Mouse (Mus musculus) MEL (cell line): ENCODE measurements around the gene Cmya5. TPM values are rescaled to one million over a fixed set of nuclear protein-coding genes. Genes with fewer than 3 reads are reported as not detected.

ENCODE experiments used
- DNase-seq: peaks from one replicate; pipeline ENCODE4 v3.0.0; 2011; ENCODE audit warnings: low read depth, low spot score
- H3K27ac ChIP-seq: 2 replicates; pipeline ENCODE4 v1.5.1; 2012; ENCODE audit warnings: low read depth, mild to moderate bottlenecking, control low read depth, low read length, moderate library complexity; ENCODE audit not compliant: control insufficient read depth
- H3K27me3 ChIP-seq, 2 experiments: fragments of 150-350 bp in 1 of 2; sonication (generic) in 1 of 2; 2 replicates each; pipeline ENCODE4 v1.6.1; 2012; ENCODE audit warnings: low read length in 2 of 2, mild to moderate bottlenecking in 2 of 2, improper control_type of control experiment in 1 of 2, moderate library complexity in 1 of 2; ENCODE audit not compliant: insufficient read depth in 2 of 2, control insufficient read depth in 1 of 2
- H3K36me3 ChIP-seq, 2 experiments: 2 replicates each; pipeline ENCODE4 v1.6.1; 2012 to 2014; ENCODE audit warnings: low read length in 2 of 2, improper control_type of control experiment in 1 of 2, inconsistent platforms in 1 of 2, mild to moderate bottlenecking in 1 of 2; ENCODE audit not compliant: insufficient read depth in 2 of 2, control insufficient read depth in 1 of 2
- H3K4me1 ChIP-seq, 2 experiments: fragments of 150-350 bp in 1 of 2; sonication (generic) in 1 of 2; 2 replicates each; pipeline ENCODE4 v1.6.1; 2012; ENCODE audit warnings: low read length in 2 of 2, improper control_type of control experiment in 1 of 2, mild to moderate bottlenecking in 1 of 2; ENCODE audit not compliant: insufficient read depth in 2 of 2, control insufficient read depth in 1 of 2
- H3K4me3 ChIP-seq, 2 experiments: fragments of 150-350 bp in 1 of 2; sonication (generic) in 1 of 2; 2 replicates each; pipeline ENCODE4 v1.5.1; 2012; ENCODE audit warnings: low read depth in 2 of 2, low read length in 2 of 2, mild to moderate bottlenecking in 2 of 2, moderate library complexity in 2 of 2, control low read depth in 1 of 2, improper control_type of control experiment in 1 of 2; ENCODE audit not compliant: control insufficient read depth in 1 of 2, insufficient read depth in 1 of 2
- H3K79me2 ChIP-seq: 2 replicates; pipeline ENCODE4 v1.6.1; 2012; ENCODE audit warnings: mild to moderate bottlenecking, low read length, moderate library complexity; ENCODE audit not compliant: control insufficient read depth, poor library complexity, insufficient read depth
- H3K9ac ChIP-seq: 2 replicates; pipeline ENCODE4 v1.6.1; 2012; ENCODE audit warnings: low read depth, mild to moderate bottlenecking, control low read depth, low read length, moderate library complexity; ENCODE audit not compliant: control insufficient read depth, poor library complexity, severe bottlenecking
- H3K9me3 ChIP-seq: fragments of 150-350 bp; sonication (generic); replicated peaks from 2 replicates; pipeline ENCODE4 v1.6.1; 2012; ENCODE audit warnings: mild to moderate bottlenecking, low read length, improper control_type of control experiment, moderate library complexity; ENCODE audit not compliant: insufficient read depth
- CHD1 ChIP-seq: IDR thresholded peaks from 2 replicates; pipeline ENCODE4 v1.6.1; 2012; ENCODE audit warnings: low read depth, mild to moderate bottlenecking, inconsistent platforms, low read length, improper control_type of control experiment
- CHD2 ChIP-seq: IDR thresholded peaks from 2 replicates; pipeline ENCODE4 v1.6.1; 2011; ENCODE audit warnings: low read length, improper control_type of control experiment
- CTCF ChIP-seq, 3 experiments: IDR thresholded peaks in 2 of 3; conservative IDR thresholded peaks in 1 of 3; 2 replicates each; pipeline ENCODE4 v1.5.1; 2011 to 2012; ENCODE audit warnings: low read length in 3 of 3, low read depth in 2 of 3, mild to moderate bottlenecking in 2 of 3, improper control_type of control experiment in 1 of 3, inconsistent platforms in 1 of 3, mixed read lengths in 1 of 3, moderate library complexity in 1 of 3; ENCODE audit not compliant: control insufficient read depth in 1 of 3, insufficient read depth in 1 of 3, poor library complexity in 1 of 3, severe bottlenecking in 1 of 3
- E2F4 ChIP-seq: IDR thresholded peaks from 2 replicates; pipeline ENCODE4 v1.6.1; 2011; ENCODE audit warnings: low read depth, low read length, improper control_type of control experiment, borderline replicate concordance
- EP300 ChIP-seq, 2 experiments: IDR thresholded peaks; 2 replicates each; pipeline ENCODE4 v1.6.1; 2011; ENCODE audit warnings: improper control_type of control experiment in 2 of 2, low read length in 2 of 2, low read depth in 1 of 2, mild to moderate bottlenecking in 1 of 2
- GABPA ChIP-seq: IDR thresholded peaks from 2 replicates; pipeline ENCODE4 v1.6.1; 2012; ENCODE audit warnings: low read depth, mild to moderate bottlenecking, inconsistent platforms, low read length, improper control_type of control experiment, moderate library complexity
- MEF2A ChIP-seq: IDR thresholded peaks from 2 replicates; pipeline ENCODE4 v1.6.1; 2014; ENCODE audit warnings: low read depth, mild to moderate bottlenecking, inconsistent platforms, low read length, improper control_type of control experiment; ENCODE audit not compliant: poor library complexity, insufficient replicate concordance, severe bottlenecking; ENCODE audit errors: extremely low read depth
- MYC ChIP-seq: IDR thresholded peaks from 2 replicates; pipeline ENCODE4 v1.6.1; 2011; ENCODE audit warnings: low read depth, mild to moderate bottlenecking, low read length, improper control_type of control experiment, moderate library complexity
- NRF1 ChIP-seq: IDR thresholded peaks from 2 replicates; pipeline ENCODE4 v1.6.1; 2014; ENCODE audit warnings: low read depth, mild to moderate bottlenecking, inconsistent platforms, low read length, improper control_type of control experiment, moderate library complexity; ENCODE audit not compliant: poor library complexity, insufficient read depth, severe bottlenecking
- POLR2AphosphoS2 ChIP-seq: IDR thresholded peaks from 2 replicates; pipeline ENCODE4 v1.6.1; 2011; ENCODE audit warnings: low read length, improper control_type of control experiment
- POLR2AphosphoS5 ChIP-seq: IDR thresholded peaks from 2 replicates; pipeline ENCODE4 v1.6.1; 2012; ENCODE audit warnings: low read depth, borderline replicate concordance, mild to moderate bottlenecking, inconsistent platforms, low read length, moderate library complexity, mixed read lengths
- SIN3A ChIP-seq: IDR thresholded peaks from 2 replicates; pipeline ENCODE4 v1.6.1; 2012; ENCODE audit warnings: low read length, improper control_type of control experiment, inconsistent platforms
- SMC3 ChIP-seq: IDR thresholded peaks from 2 replicates; pipeline ENCODE4 v1.6.1; 2011; ENCODE audit warnings: low read depth, low read length, improper control_type of control experiment
- TCF12 ChIP-seq: IDR thresholded peaks from 2 replicates; pipeline ENCODE4 v1.6.1; 2014; ENCODE audit warnings: low read depth, mild to moderate bottlenecking, inconsistent platforms, low read length, improper control_type of control experiment, moderate library complexity
- UBTF ChIP-seq: IDR thresholded peaks from 2 replicates; pipeline ENCODE4 v1.6.1; 2012; ENCODE audit warnings: low read depth, mild to moderate bottlenecking, inconsistent platforms, low read length, improper control_type of control experiment, moderate library complexity, borderline replicate concordance; ENCODE audit not compliant: insufficient read depth
- USF1 ChIP-seq: IDR thresholded peaks from 2 replicates; pipeline ENCODE4 v1.6.1; 2014; ENCODE audit warnings: low read depth, mild to moderate bottlenecking, inconsistent platforms, low read length, improper control_type of control experiment, moderate library complexity
- USF2 ChIP-seq, 2 experiments: IDR thresholded peaks; 2 replicates each; pipeline ENCODE4 v1.6.1; 2011 to 2012; ENCODE audit warnings: improper control_type of control experiment in 2 of 2, low read length in 2 of 2, borderline replicate concordance in 1 of 2, inconsistent platforms in 1 of 2, low read depth in 1 of 2, mild to moderate bottlenecking in 1 of 2; ENCODE audit not compliant: insufficient read depth in 1 of 2
- ZKSCAN1 ChIP-seq: IDR thresholded peaks from 2 replicates; pipeline ENCODE4 v1.6.1; 2012; ENCODE audit warnings: low read depth, mild to moderate bottlenecking, inconsistent platforms, low read length, improper control_type of control experiment, moderate library complexity
- ZMIZ1 ChIP-seq: IDR thresholded peaks from 2 replicates; pipeline ENCODE4 v1.6.1; 2012; ENCODE audit warnings: low read depth, mild to moderate bottlenecking, inconsistent platforms, low read length, improper control_type of control experiment, moderate library complexity
- polyA plus RNA-seq, 2 experiments: library from polyadenylated mRNA; stranded (reverse) in 1 of 2; unstranded in 1 of 2; fragments of >175 nt in 1 of 2; fragments of >200 nt in 1 of 2; gene quantifications; 2 replicates each; pipeline versions ENCODE4 v1.2.1 to v1.2.4; 2012; ENCODE audit warnings: low replicate concordance in 2 of 2, low read depth in 1 of 2; ENCODE audit not compliant: insufficient read length in 2 of 2, insufficient read depth in 1 of 2, missing spikeins in 1 of 2
- total RNA-seq: library from RNA; depleted of rRNA; stranded (reverse); fragments of 300-350 nt; gene quantifications from 2 replicates; pipeline ENCODE4 v1.2.3, GENCODE M21; 2012

The Cmya5 gene
- total and polyA plus RNA-seq, 3 experiments, result under 0.01 TPM; not detected in 2

- H3K4me1 ChIP-seq, result no peaks in the 10 kb centered on the region; a peak in 2 of 4 replicates
- no peak overlapping the region for H3K4me3 ChIP-seq
- DNase-seq, result no peak
- H3K27me3 ChIP-seq, result no peaks in the 10 kb centered on the region
- no peaks in the 10 kb centered on the region for H3K9me3 ChIP-seq
- no peak overlapping the region for H3K27ac ChIP-seq
- H3K9ac ChIP-seq, result no peak overlapping the region
- H3K36me3 ChIP-seq, result peaks cover 0 to 38% of the 10 kb centered on the region in 2 experiments; a peak in 3 of 4 replicates
- peaks cover 4% of the 10 kb centered on the region; the same call in 1 of the 2 replicates for H3K79me2 ChIP-seq
- TF ChIP-seq ZMIZ1, result no peak
- no peak for TF ChIP-seq TCF12
- TF ChIP-seq CTCF (IDR thresholded peaks at IDR 0.05 in 2 of 3, conservative IDR thresholded peaks at IDR 0.05 in 1 of 3; ENCODE audit: control insufficient read depth in 1 of 3, insufficient read depth in 1 of 3, low read depth in 2 of 3, low read length in 3 of 3, poor library complexity in 1 of 3, severe bottlenecking in 1 of 3), result no peak
- TF ChIP-seq SIN3A, result no peak
- no peak for TF ChIP-seq CHD1
- TF ChIP-seq NRF1, result no peak
- TF ChIP-seq POLR2AphosphoS2, result no peak
- TF ChIP-seq ZKSCAN1, result no peak
- TF ChIP-seq SMC3, result no peak
- TF ChIP-seq MEF2A, result no peak
- no peak for TF ChIP-seq USF2 (IDR thresholded peaks at IDR 0.05; ENCODE audit: borderline replicate concordance in 1 of 2, insufficient read depth in 1 of 2, low read depth in 1 of 2, low read length in 2 of 2)
- no peak for TF ChIP-seq MYC
- TF ChIP-seq USF1, result no peak
- no peak for TF ChIP-seq E2F4
- TF ChIP-seq, all 39 proteins: peak for 0
Observed at GRCm38 (mm10) chr13:93177571-93177970, 33.0 kb upstream of the Cmya5 start.

DNA sequence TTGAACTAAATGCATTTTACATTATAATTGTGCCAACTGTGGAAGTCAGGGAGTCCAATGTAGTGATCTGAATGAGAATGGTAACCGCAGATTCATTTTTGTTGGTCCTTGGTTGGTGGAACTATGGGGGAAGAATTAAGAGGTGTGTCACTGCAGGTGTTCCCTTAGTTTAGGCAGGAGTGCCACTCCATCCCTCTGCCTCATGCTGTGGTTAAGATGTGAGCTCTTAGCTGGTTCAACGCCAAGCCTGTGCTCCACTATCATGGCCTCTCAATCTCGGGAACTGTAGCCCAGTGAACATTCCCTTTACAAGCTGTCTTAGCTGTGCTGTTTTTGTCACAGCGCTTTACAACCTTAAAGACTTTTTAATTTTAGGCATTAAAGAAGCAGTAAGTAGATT, 18.8 kb upstream of the Cmya5 start:
- H3K36me3 ChIP-seq, result peaks cover 0 to 37% of the 10 kb centered on the region in 2 experiments; a peak in 2 of 4 replicates
- H3K27ac ChIP-seq, result no peak overlapping the region
- H3K27me3 ChIP-seq, result no peaks in the 10 kb centered on the region
- DNase-seq, result no peak
- TF ChIP-seq E2F4 (no peak), USF2 (IDR thresholded peaks at IDR 0.05; ENCODE audit: borderline replicate concordance in 1 of 2, insufficient read depth in 1 of 2, low read depth in 1 of 2, low read length in 2 of 2) (no peak), ZKSCAN1 (no peak), CHD2 (no peak), MEF2A (no peak), UBTF (no peak), GABPA (no peak), EP300 (IDR thresholded peaks at IDR 0.05; ENCODE audit: low read depth in 1 of 2, low read length in 2 of 2) (no peak), USF1 (no peak), POLR2AphosphoS5 (no peak)
- H3K4me1 ChIP-seq, result no peaks in the 10 kb centered on the region
- no peak overlapping the region for H3K4me3 ChIP-seq
- no peaks in the 10 kb centered on the region for H3K79me2 ChIP-seq
- no peaks in the 10 kb centered on the region for H3K9me3 ChIP-seq
- no peak overlapping the region for H3K9ac ChIP-seq
